Mouse (Mus musculus) midbrain, embryonic 12.5 days (tissue): ENCODE data around the gene Gm29427. TPM values are rescaled to one million over a fixed set of nuclear protein-coding genes. Genes with fewer than 3 reads are reported as not detected.
A peak's percentile ranks its signal among the peaks of the same experiment; 100 is the strongest.

Experiments
- ATAC-seq: fragments of 200-750 bp; cut with Nextera tagmentation; 2 replicates; pipeline ENCODE4 v1.8.0; 2017; ENCODE audit warnings: low read depth, moderate TSS enrichment, moderate library complexity; ENCODE audit not compliant: low FRiP score
- H3K27ac ChIP-seq: fragments of 300-500 bp; sonication (generic); replicated peaks from 2 replicates; pipeline ENCODE4 v1.5.1; 2016; ENCODE audit warnings: mild to moderate bottlenecking
- H3K27me3 ChIP-seq: fragments of 300-500 bp; sonication (generic); 2 replicates; pipeline ENCODE4 v1.6.1; 2016; ENCODE audit warnings: mild to moderate bottlenecking
- H3K36me3 ChIP-seq: fragments of 300-500 bp; sonication (generic); 2 replicates; pipeline ENCODE4 v1.6.1; 2016
- H3K4me1 ChIP-seq: fragments of 300-500 bp; sonication (generic); 2 replicates; pipeline ENCODE4 v1.6.1; 2016
- H3K4me2 ChIP-seq: fragments of 300-500 bp; sonication (generic); replicated peaks from 2 replicates; pipeline ENCODE4 v1.6.1; 2016; ENCODE audit warnings: mild to moderate bottlenecking, moderate library complexity
- H3K4me3 ChIP-seq: fragments of 300-500 bp; sonication (generic); 2 replicates; pipeline ENCODE4 v1.5.1; 2016; ENCODE audit warnings: mild to moderate bottlenecking
- H3K9ac ChIP-seq: fragments of 300-500 bp; sonication (generic); replicated peaks from 2 replicates; pipeline ENCODE4 v1.6.1; 2016; ENCODE audit warnings: mild to moderate bottlenecking, moderate library complexity
- H3K9me3 ChIP-seq: fragments of 300-500 bp; sonication (generic); 2 replicates; pipeline ENCODE4 v1.6.1; 2016; ENCODE audit warnings: mild to moderate bottlenecking
- WGBS: fragments of 180-500 bp; shearing (Covaris S2); methylation state at CpG from one replicate; pipeline ENCODE4 v1.1.7; 2016; 5-methylcytosine and 5-hydroxymethylcytosine counted together
- polyA plus RNA-seq: library from polyadenylated mRNA; unstranded; fragments of >200 nt; fragmentation: Nextera tagmentation; extraction: Ambion mirVana; gene quantifications from 2 replicates; pipeline ENCODE4 v1.2.1, GENCODE M21; 2016

The Gm29427 gene
- polyA plus RNA-seq, 1 experiment from 2014 or later = not detected

GRCm38 (mm10) chr1:130728070-130728469 is 12.5 kb upstream of the Gm29427 start:
- ATAC-seq = no peak
- H3K36me3 ChIP-seq = no peaks in the 10 kb centered on the region
- H3K9me3 ChIP-seq = no peaks in the 10 kb centered on the region
- H3K27ac ChIP-seq = no peak overlapping the region
- no peak overlapping the region for H3K4me3 ChIP-seq
- peaks cover 8% of the 10 kb centered on the region for H3K4me1 ChIP-seq
- WGBS = 68% methylated on average over 1 of the region's 1 CpGs
- no peak overlapping the region for H3K9ac ChIP-seq
- no peaks in the 10 kb centered on the region for H3K27me3 ChIP-seq
- H3K4me2 ChIP-seq = no peak overlapping the region

GRCm38 (mm10) chr1:130726396-130726795 is 10.8 kb upstream of the Gm29427 start:
- no peak overlapping the region for H3K4me2 ChIP-seq
- no peaks in the 10 kb centered on the region for H3K27me3 ChIP-seq
- peaks cover under 1% of the 10 kb centered on the region; the same call in 1 of the 2 replicates for H3K4me1 ChIP-seq
- H3K9ac ChIP-seq = no peak overlapping the region
- no peaks in the 10 kb centered on the region for H3K36me3 ChIP-seq
- no peaks in the 10 kb centered on the region for H3K9me3 ChIP-seq
- WGBS = 71% methylated on average over 2 of the region's 2 CpGs
- no peak for ATAC-seq
- no peak overlapping the region for H3K27ac ChIP-seq
- no peak overlapping the region for H3K4me3 ChIP-seq

- Histone ChIP-seq H3K4me1 (peaks cover 3% of the 10 kb centered on the region), H3K4me3 (no peak overlapping the region), H3K9me3 (no peaks in the 10 kb centered on the region), H3K36me3 (no peaks in the 10 kb centered on the region), H3K27ac (no peak overlapping the region), H3K9ac (no peak overlapping the region), H3K27me3 (no peaks in the 10 kb centered on the region), H3K4me2 (no peak overlapping the region)
- ATAC-seq = no peak
- 95% methylated on average over 5 of the region's 5 CpGs for WGBS
These were observed 8.6 kb upstream of the Gm29427 start for GRCm38 (mm10) chr1:130724206-130724605.

GRCm38 (mm10) chr1:130717291-130717871 is 1.8 kb upstream of the Gm29427 start, which contains the start of gene Yod1:
TSS of gene Yod1 (plus strand) at chr1:130717327.
- under 1% methylated on average over 51 of the region's 54 CpGs for WGBS

GRCm38 (mm10) chr1:130716513-130717290 is 1.1 kb upstream of the Gm29427 start:
- WGBS = under 1% methylated on average over 42 of the region's 42 CpGs
- ATAC-seq = peak; percentile 21
- Histone ChIP-seq H3K27ac (peak overlapping the region; percentile 84), H3K27me3 (no peaks in the 10 kb centered on the region), H3K9me3 (no peaks in the 10 kb centered on the region), H3K9ac (peak overlapping the region; percentile 92), H3K36me3 (0 out of 2 replicates have a peak, but pooled peaks cover 3% of the 10 kb centered on the region), H3K4me1 (peaks cover 21% of the 10 kb centered on the region), H3K4me3 (peak overlapping the region; percentile 87), H3K4me2 (peak overlapping the region; percentile 91)

More at GRCm38 (mm10) chr1:130717291-130717871, 1.8 kb upstream of the Gm29427 start, which contains the start of gene Yod1:
- Histone ChIP-seq H3K36me3 (0 out of 2 replicates have a peak, but pooled peaks cover 3% of the 10 kb centered on the region), H3K4me3 (peak within 1 kb of the TSS; percentile 87), H3K9ac (peak within 1 kb of the TSS; percentile 92), H3K9me3 (no peaks in the 10 kb centered on the region), H3K27me3 (no peaks in the 10 kb centered on the region), H3K27ac (peak within 1 kb of the TSS; percentile 84), H3K4me1 (peaks cover 21% of the 10 kb centered on the region), H3K4me2 (peak within 1 kb of the TSS; percentile 91)
- ATAC-seq = peak; percentile 73

- WGBS = 0% methylated on average over 3 of the region's 3 CpGs
- H3K4me3 ChIP-seq = peak overlapping the region; percentile 87
- ATAC-seq = peak; percentile 14
- no peaks in the 10 kb centered on the region for H3K9me3 ChIP-seq
- peak overlapping the region; percentile 91 for H3K4me2 ChIP-seq
- H3K36me3 ChIP-seq = 0 out of 2 replicates have a peak, but pooled peaks cover 3% of the 10 kb centered on the region
- peak overlapping the region; percentile 92 for H3K9ac ChIP-seq
- H3K27me3 ChIP-seq = no peaks in the 10 kb centered on the region
- H3K27ac ChIP-seq = peak overlapping the region; percentile 84
- H3K4me1 ChIP-seq = peaks cover 21% of the 10 kb centered on the region
These were observed 566 bp upstream of the Gm29427 start for GRCm38 (mm10) chr1:130716218-130716512.

- 80% methylated on average over 4 of the region's 4 CpGs for WGBS
- H3K4me3 ChIP-seq = no peak overlapping the region
- H3K4me1 ChIP-seq = peaks cover 17% of the 10 kb centered on the region
- H3K27ac ChIP-seq = no peak overlapping the region
- H3K27me3 ChIP-seq = no peaks in the 10 kb centered on the region
- no peaks in the 10 kb centered on the region for H3K9me3 ChIP-seq
- H3K4me2 ChIP-seq = no peak overlapping the region
- H3K36me3 ChIP-seq = peaks cover 3% of the 10 kb centered on the region; the same call in 1 of the 2 replicates
- no peak overlapping the region for H3K9ac ChIP-seq
- ATAC-seq = no peak
These were observed 1.6 kb downstream of the Gm29427 start for GRCm38 (mm10) chr1:130714046-130714445.

GRCm38 (mm10) chr1:130710283-130711080 is 5.1 kb downstream of the Gm29427 start:
- H3K27ac ChIP-seq = no peak overlapping the region
- no peaks in the 10 kb centered on the region for H3K27me3 ChIP-seq
- WGBS = 91% methylated on average over 22 of the region's 22 CpGs
- H3K9me3 ChIP-seq = no peaks in the 10 kb centered on the region
- no peak overlapping the region for H3K9ac ChIP-seq
- H3K36me3 ChIP-seq = peaks cover 8% of the 10 kb centered on the region
- peaks cover 8% of the 10 kb centered on the region; the same call in 1 of the 2 replicates for H3K4me1 ChIP-seq
- H3K4me2 ChIP-seq = no peak overlapping the region
- ATAC-seq = no peak
- no peak overlapping the region for H3K4me3 ChIP-seq

- no peaks in the 10 kb centered on the region for H3K27me3 ChIP-seq
- peaks cover 46% of the 10 kb centered on the region for H3K36me3 ChIP-seq
- H3K9ac ChIP-seq = no peak overlapping the region
- H3K9me3 ChIP-seq = no peaks in the 10 kb centered on the region
- H3K4me3 ChIP-seq = no peak overlapping the region
- no peak overlapping the region for H3K4me2 ChIP-seq
- H3K4me1 ChIP-seq = no peaks in the 10 kb centered on the region
- no peak for ATAC-seq
- H3K27ac ChIP-seq = no peak overlapping the region
- whole genome bisulfite sequencing = 82% methylated on average over 2 of the region's 2 CpGs
These were observed 12.0 kb downstream of the Gm29427 start for GRCm38 (mm10) chr1:130703613-130704012.

GRCm38 (mm10) chr1:130701976-130702375 is 13.6 kb downstream of the Gm29427 start:
- Histone ChIP-seq H3K27me3 (no peaks in the 10 kb centered on the region), H3K9me3 (no peaks in the 10 kb centered on the region), H3K4me2 (no peak overlapping the region), H3K27ac (no peak overlapping the region), H3K9ac (no peak overlapping the region), H3K36me3 (peaks cover 61% of the 10 kb centered on the region), H3K4me3 (no peak overlapping the region), H3K4me1 (no peaks in the 10 kb centered on the region)
- 95% methylated on average over 11 of the region's 11 CpGs for WGBS
- ATAC-seq = no peak

GRCm38 (mm10) chr1:130699937-130700633 is 15.5 kb downstream of the Gm29427 start:
- ATAC-seq = no peak
- Histone ChIP-seq H3K4me1 (no peaks in the 10 kb centered on the region), H3K27me3 (no peaks in the 10 kb centered on the region), H3K4me2 (no peak overlapping the region), H3K27ac (no peak overlapping the region), H3K4me3 (no peak overlapping the region), H3K9ac (no peak overlapping the region), H3K9me3 (no peaks in the 10 kb centered on the region), H3K36me3 (peaks cover 55% of the 10 kb centered on the region)
- WGBS = 92% methylated on average over 10 of the region's 10 CpGs
